16 mouse cellular contexts compared by ENCODE assay signal in the genomic region with DNA sequence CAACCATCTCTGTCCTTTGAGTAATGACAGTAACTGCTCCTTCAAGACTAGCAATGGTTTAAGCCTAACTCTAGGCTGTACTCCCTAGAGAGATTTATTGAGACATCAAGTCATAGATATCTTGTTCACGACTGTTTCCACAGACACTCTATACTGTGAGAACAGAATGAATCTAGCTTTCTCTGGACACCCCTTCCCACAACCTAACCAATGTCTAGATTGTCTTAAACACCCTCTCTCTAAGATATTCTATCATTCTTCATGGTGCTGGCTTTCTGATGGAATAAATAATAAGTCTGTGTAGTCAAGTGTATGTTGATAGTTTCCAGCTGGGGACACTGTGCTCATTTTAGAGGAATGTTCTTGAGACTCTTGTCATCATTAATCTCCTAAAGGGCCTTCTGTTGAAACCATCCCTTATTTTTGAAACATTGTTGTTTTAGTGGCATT.
"Had no signal": no experiment of that assay in that cellular context is flagged by ENCODE, and none has a peak within 500 bp of the region (broad histone marks: within the 10 kb centered on the region; RNA-seq: fewer than 3 reads in every experiment).

No protein-coding gene starts in this region.

- H3K9ac ChIP-seq: liver, embryonic 14.5 days; liver, postnatal 0 days had no signal

- ATAC-seq: hindbrain, postnatal 0 days; inflammation-experienced regulatory T-cells, adult 6 months; intestine, embryonic 16.5 days had no signal

- H3K27ac ChIP-seq: hindbrain, postnatal 0 days; layer of hippocampus, adult 2 months; left cerebral cortex, adult 2 months; liver, embryonic 14.5 days had no signal

- DNase-seq: kidney, adult 18-20 months; kidney, adult 9 months; kidney, postnatal 14 days; layer of hippocampus, adult 9-11 months; layer of hippocampus, postnatal 36 days; liver, postnatal 0 days; midbrain, embryonic 14.5 days; thymus, adult 18-20 months; thymus, postnatal 36 days had no signal

- H3K4me3 ChIP-seq: layer of hippocampus, adult 2 months; left cerebral cortex, adult 2 months had no signal

- H3K4me2 ChIP-seq: midbrain, embryonic 11.5 days had no signal
